Mouse (Mus musculus): ENCODE measurements around the gene Gm17334.

DNA sequence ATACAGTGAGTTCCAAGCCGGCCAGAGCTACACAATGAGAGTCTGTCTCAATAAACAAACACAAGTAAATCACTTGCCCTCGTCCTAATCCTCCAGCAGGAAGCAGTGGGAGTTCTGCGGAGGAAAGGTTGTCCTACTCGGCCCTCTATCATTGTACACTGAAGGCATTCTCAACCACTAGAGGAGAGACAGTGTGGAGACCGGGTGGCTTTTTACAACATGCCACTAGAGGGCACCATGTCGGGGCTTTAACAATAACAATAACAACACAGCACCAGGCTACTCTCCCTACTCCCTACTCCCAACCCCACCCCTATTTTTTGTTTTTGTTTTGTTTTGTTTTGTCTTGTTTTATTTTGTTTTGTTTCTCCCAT lies 35.4 kb downstream of the Gm17334 start:
- TF ChIP-seq MAX (IDR thresholded peaks at IDR 0.05; ENCODE audit: low read depth) (no peak), E2F4 (IDR thresholded peaks at IDR 0.05; ENCODE audit: insufficient read depth) (no peak), USF1 (IDR thresholded peaks at IDR 0.05; ENCODE audit: low read depth) (no peak)

Measured in myocyte (in vitro differentiated cells).